In genomic region chr6:134648356-134648755, GRCm38 (mm10) we compare ENCODE assay signal across 14 mouse cellular contexts. TPM values are rescaled to one million over a fixed set of nuclear protein-coding genes. Genes with fewer than 3 reads are reported as not detected.
DNase-seq lines count a peak whose midpoint lies in the region; ATAC-seq and TF ChIP-seq lines count a peak whose summit lies in the region.
"Had no signal": no experiment of that assay in that cellular context is flagged by ENCODE, and none has a peak within 500 bp of the region (broad histone marks: within the 10 kb centered on the region; RNA-seq: fewer than 3 reads in every experiment).

No protein-coding gene starts in this region.

- no peak overlapping the region for H3K9ac ChIP-seq in heart, embryonic 13.5 days
- H3K9ac ChIP-seq in heart, embryonic 12.5 days, result no peak overlapping the region
- H3K9ac ChIP-seq in neural tube, embryonic 14.5 days (replicated peaks; ENCODE audit: low read depth, low read length), result no peak overlapping the region
- no peak overlapping the region for H3K9ac ChIP-seq in neural tube, embryonic 15.5 days (replicated peaks)
- H3K9ac ChIP-seq in forebrain, embryonic 15.5 days (replicated peaks), result no peak overlapping the region
- 0 out of 2 replicates have a peak overlapping the region, but pooled peaks have one; percentile 24 for H3K9ac ChIP-seq in midbrain, postnatal 0 days (replicated peaks; ENCODE audit: low read length, poor library complexity, severe bottlenecking)
- H3K9ac ChIP-seq: liver, postnatal 0 days had no signal

- no peak overlapping the region for H3K4me3 ChIP-seq in heart, embryonic 13.5 days
- no peak overlapping the region for H3K4me3 ChIP-seq in heart, embryonic 12.5 days
- H3K4me3 ChIP-seq in neural tube, embryonic 14.5 days (ENCODE audit: low read depth, low read length), result no peak overlapping the region
- no peak overlapping the region for H3K4me3 ChIP-seq in neural tube, embryonic 15.5 days (replicated peaks)
- H3K4me3 ChIP-seq in forebrain, embryonic 15.5 days, result no peak overlapping the region
- no peak overlapping the region for H3K4me3 ChIP-seq in midbrain, postnatal 0 days (ENCODE audit: low read depth, low read length)
- H3K4me3 ChIP-seq: limb, embryonic 10.5 days had no signal

- TF ChIP-seq CTCF in midbrain, postnatal 0 days (IDR thresholded peaks at IDR 0.05), result no peak

- DNase-seq in midbrain, postnatal 0 days (ENCODE audit: low spot score), result no peak
- DNase-seq in cerebellum, adult 9-11 months, result no peak
- DNase-seq: heart, postnatal 14 days; kidney, adult 9 months; liver, postnatal 0 days; thymus, postnatal 36 days had no signal

- H3K9me3 ChIP-seq in heart, embryonic 13.5 days, result no peaks in the 10 kb centered on the region
- no peaks in the 10 kb centered on the region for H3K9me3 ChIP-seq in heart, embryonic 12.5 days (replicated peaks)
- H3K9me3 ChIP-seq in neural tube, embryonic 14.5 days (ENCODE audit: control insufficient read depth, low read length), result no peaks in the 10 kb centered on the region
- H3K9me3 ChIP-seq in neural tube, embryonic 15.5 days (replicated peaks), result no peaks in the 10 kb centered on the region
- H3K9me3 ChIP-seq in forebrain, embryonic 15.5 days, result no peaks in the 10 kb centered on the region
- no peaks in the 10 kb centered on the region for H3K9me3 ChIP-seq in midbrain, postnatal 0 days (ENCODE audit: low read length)
- H3K9me3 ChIP-seq: limb, embryonic 10.5 days had no signal

- H3K4me1 ChIP-seq in heart, embryonic 13.5 days, result peaks cover 8% of the 10 kb centered on the region
- no peaks in the 10 kb centered on the region for H3K4me1 ChIP-seq in heart, embryonic 12.5 days (replicated peaks)
- H3K4me1 ChIP-seq in neural tube, embryonic 14.5 days (ENCODE audit: control insufficient read depth, insufficient read depth, low read length), result no peaks in the 10 kb centered on the region
- H3K4me1 ChIP-seq in neural tube, embryonic 15.5 days, result 0 out of 2 replicates have a peak, but pooled peaks cover 6% of the 10 kb centered on the region
- peaks cover 17% of the 10 kb centered on the region for H3K4me1 ChIP-seq in forebrain, embryonic 15.5 days
- no peaks in the 10 kb centered on the region for H3K4me1 ChIP-seq in midbrain, postnatal 0 days (ENCODE audit: insufficient read depth, low read length)

- no peak overlapping the region for H3K4me2 ChIP-seq in heart, embryonic 13.5 days
- H3K4me2 ChIP-seq in heart, embryonic 12.5 days, result no peak overlapping the region
- no peak overlapping the region for H3K4me2 ChIP-seq in neural tube, embryonic 14.5 days (ENCODE audit: low read depth, low read length)
- no peak overlapping the region for H3K4me2 ChIP-seq in neural tube, embryonic 15.5 days
- H3K4me2 ChIP-seq in forebrain, embryonic 15.5 days (replicated peaks), result no peak overlapping the region
- H3K4me2 ChIP-seq in midbrain, postnatal 0 days (ENCODE audit: low read depth, low read length, poor library complexity, severe bottlenecking), result no peak overlapping the region

- H3K36me3 ChIP-seq in heart, embryonic 13.5 days, result peaks cover 16% of the 10 kb centered on the region
- H3K36me3 ChIP-seq in heart, embryonic 12.5 days, result peaks cover 6% of the 10 kb centered on the region; the same call in 1 of the 2 replicates
- no peaks in the 10 kb centered on the region; the same call in 1 of the 2 replicates for H3K36me3 ChIP-seq in neural tube, embryonic 14.5 days (ENCODE audit: control insufficient read depth, insufficient read depth, low read length)
- H3K36me3 ChIP-seq in neural tube, embryonic 15.5 days, result peaks cover 11% of the 10 kb centered on the region; the same call in 1 of the 2 replicates
- peaks cover 9% of the 10 kb centered on the region; the same call in 1 of the 2 replicates for H3K36me3 ChIP-seq in forebrain, embryonic 15.5 days
- peaks cover 3% of the 10 kb centered on the region for H3K36me3 ChIP-seq in midbrain, postnatal 0 days (ENCODE audit: insufficient read depth, low read length)
- H3K36me3 ChIP-seq: limb, embryonic 10.5 days had no signal

- ATAC-seq in heart, embryonic 13.5 days (ENCODE audit: extremely low read depth, insufficient number of reproducible peaks, low FRiP score, low TSS enrichment), result no peak
- ATAC-seq in heart, embryonic 12.5 days (ENCODE audit: insufficient number of reproducible peaks, low FRiP score), result no peak
- ATAC-seq in neural tube, embryonic 14.5 days (ENCODE audit: low read depth), result no peak
- no peak for ATAC-seq in neural tube, embryonic 15.5 days (ENCODE audit: low FRiP score)
- peak; percentile 59; the same call in 1 of the 2 replicates for ATAC-seq in forebrain, embryonic 15.5 days (replicated peaks)
- ATAC-seq in midbrain, postnatal 0 days (ENCODE audit: low FRiP score), result no peak
- no peak for ATAC-seq in megakaryocyte, adult 5-6 weeks (ENCODE audit: poor library complexity, severe bottlenecking)
- ATAC-seq: liver, postnatal 0 days had no signal

- 79% methylated on average over 5 of the region's 5 CpGs for WGBS in heart, embryonic 13.5 days
- 82% methylated on average over 5 of the region's 5 CpGs for WGBS in heart, embryonic 12.5 days
- 38% methylated on average over 5 of the region's 5 CpGs for WGBS in neural tube, embryonic 14.5 days
- WGBS in neural tube, embryonic 15.5 days, result 47% methylated on average over 5 of the region's 5 CpGs
- WGBS in forebrain, embryonic 15.5 days, result 22% methylated on average over 5 of the region's 5 CpGs
- WGBS in midbrain, postnatal 0 days, result 33% methylated on average over 5 of the region's 5 CpGs

- no peaks in the 10 kb centered on the region for H3K27me3 ChIP-seq in heart, embryonic 13.5 days (replicated peaks)
- no peaks in the 10 kb centered on the region for H3K27me3 ChIP-seq in heart, embryonic 12.5 days (replicated peaks)
- H3K27me3 ChIP-seq in neural tube, embryonic 14.5 days (ENCODE audit: control insufficient read depth, insufficient read depth, low read length), result no peaks in the 10 kb centered on the region
- no peaks in the 10 kb centered on the region for H3K27me3 ChIP-seq in neural tube, embryonic 15.5 days (replicated peaks)
- H3K27me3 ChIP-seq in forebrain, embryonic 15.5 days, result no peaks in the 10 kb centered on the region
- no peaks in the 10 kb centered on the region for H3K27me3 ChIP-seq in midbrain, postnatal 0 days (ENCODE audit: insufficient read depth, low read length)

- H3K27ac ChIP-seq in heart, embryonic 13.5 days (replicated peaks), result 0 out of 2 replicates have a peak overlapping the region, but pooled peaks have one; percentile 8
- no peak overlapping the region for H3K27ac ChIP-seq in heart, embryonic 12.5 days (ENCODE audit: poor library complexity, severe bottlenecking)
- 0 out of 2 replicates have a peak overlapping the region, but pooled peaks have one; percentile 28 for H3K27ac ChIP-seq in neural tube, embryonic 14.5 days (ENCODE audit: low read depth, low read length)
- no peak overlapping the region for H3K27ac ChIP-seq in neural tube, embryonic 15.5 days (replicated peaks)
- no peak overlapping the region; the same call in 1 of the 2 replicates for H3K27ac ChIP-seq in forebrain, embryonic 15.5 days (replicated peaks)
- H3K27ac ChIP-seq in midbrain, postnatal 0 days (ENCODE audit: low read depth, low read length), result no peak overlapping the region
- H3K27ac ChIP-seq: limb, embryonic 10.5 days had no signal

RNA-seq across cellular contexts. Expression of gene Borcs5, which starts 9.0 kb away (rescaled TPM):
- 12.7 and 14.4 TPM in 2 replicates for polyA plus RNA-seq in heart, embryonic 13.5 days (2015; fragmentation: Nextera tagmentation; extraction: Ambion mirVana)
- 14.7 and 14.8 TPM in 2 replicates for polyA plus RNA-seq in heart, embryonic 12.5 days (2016; fragmentation: Nextera tagmentation; extraction: Ambion mirVana)
- 51.5 and 53.6 TPM in 2 replicates for polyA plus RNA-seq in neural tube, embryonic 14.5 days (2014; fragmentation: Nextera tagmentation; extraction: Ambion mirVana)
- polyA plus RNA-seq in neural tube, embryonic 15.5 days (2015; fragmentation: Nextera tagmentation; extraction: Ambion mirVana), result 36.1 and 44.3 TPM in 2 replicates
- 45.8 and 46.0 TPM in 2 replicates for polyA plus RNA-seq in forebrain, embryonic 15.5 days (2015; fragmentation: Nextera tagmentation; extraction: Ambion mirVana)
- 56.0 and 59.0 TPM in 2 replicates for total RNA-seq in midbrain, postnatal 0 days (2014; rRNA removed)
- polyA plus RNA-seq in midbrain, postnatal 0 days (2015; fragmentation: Nextera tagmentation; extraction: Ambion mirVana), result 39.6 and 42.7 TPM in 2 replicates
- 13.9 and 15.3 TPM in 2 replicates for total RNA-seq in megakaryocyte, adult 5-6 weeks (2015)
- total RNA-seq in megakaryocyte, adult 5-6 weeks (2017), result 11.6 and 15.5 TPM in 2 replicates

RNA-seq across cellular contexts. Expression of gene Mansc1, which starts 16.1 kb away (rescaled TPM):
- 5.9 and 6.1 TPM in 2 replicates for polyA plus RNA-seq in heart, embryonic 13.5 days (2015; fragmentation: Nextera tagmentation; extraction: Ambion mirVana)
- 6.9 and 7.1 TPM in 2 replicates for polyA plus RNA-seq in heart, embryonic 12.5 days (2016; fragmentation: Nextera tagmentation; extraction: Ambion mirVana)
- polyA plus RNA-seq in neural tube, embryonic 14.5 days (2014; fragmentation: Nextera tagmentation; extraction: Ambion mirVana), result 0.71 and 1.2 TPM in 2 replicates
- polyA plus RNA-seq in neural tube, embryonic 15.5 days (2015; fragmentation: Nextera tagmentation; extraction: Ambion mirVana), result 0.99 and 2.0 TPM in 2 replicates
- 0.75 and 0.79 TPM in 2 replicates for polyA plus RNA-seq in forebrain, embryonic 15.5 days (2015; fragmentation: Nextera tagmentation; extraction: Ambion mirVana)
- 2.0 and 2.8 TPM in 2 replicates for total RNA-seq in midbrain, postnatal 0 days (2014; rRNA removed)
- polyA plus RNA-seq in midbrain, postnatal 0 days (2015; fragmentation: Nextera tagmentation; extraction: Ambion mirVana), result 1.6 and 1.7 TPM in 2 replicates
- 1.6 and 4.0 TPM in 2 replicates for total RNA-seq in megakaryocyte, adult 5-6 weeks (2015)
- 0.81 and 1.5 TPM in 2 replicates for total RNA-seq in megakaryocyte, adult 5-6 weeks (2017)
- polyA plus RNA-seq: C2C12 had no signal

Comparison
In these comparisons a context has a peak if more than half of its experiments do, and no peak if none do; other contexts are left out.
1. H3K27ac ChIP-seq: peak in heart, embryonic 13.5 days (single experiment) and neural tube, embryonic 14.5 days (single experiment); none in heart, embryonic 12.5 days (single experiment), neural tube, embryonic 15.5 days (single experiment), forebrain, embryonic 15.5 days (single experiment) and midbrain, postnatal 0 days (single experiment).